Mouse (Mus musculus) frontal cortex, postnatal 14 days (tissue): ENCODE measurements around the gene Best3.

Source experiments
- DNase-seq, 2 experiments: peaks; one replicate each; pipeline ENCODE4 v3.0.0; 2022; ENCODE audit warnings: low spot score in 2 of 2

The Best3 gene

GRCm38 (mm10) chr10:116977858-116978257 lies 8.3 kb upstream of the Best3 start:
- DNase-seq = no peak

DNA sequence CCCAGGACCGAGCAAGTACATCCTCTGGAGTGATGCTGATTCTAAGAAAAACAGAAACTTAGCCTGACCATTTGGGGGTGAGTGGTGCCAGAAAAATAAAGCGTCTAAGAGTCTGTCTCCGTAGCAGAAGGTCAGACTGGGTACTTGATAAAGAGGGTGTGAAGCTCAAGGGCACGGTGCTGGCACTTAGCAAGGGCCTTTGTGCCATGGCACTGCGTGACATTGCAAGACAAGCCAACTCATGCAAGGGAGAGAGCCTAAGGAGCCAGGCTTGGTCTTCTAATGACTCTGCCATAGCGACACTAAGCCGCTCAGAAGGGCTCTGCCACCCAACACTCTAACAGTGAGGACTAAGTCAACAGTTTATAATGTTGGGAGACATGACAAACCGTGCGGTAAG lies 7.3 kb upstream of the Best3 start:
- no peak for DNase-seq

- DNase-seq = no peak
Observed at GRCm38 (mm10) chr10:116980273-116980672, 5.8 kb upstream of the Best3 start.

- DNase-seq = no peak
Observed at GRCm38 (mm10) chr10:116980888-116981287, 5.2 kb upstream of the Best3 start.

GRCm38 (mm10) chr10:116982526-116982925 lies 3.6 kb upstream of the Best3 start:
- DNase-seq = no peak

DNA sequence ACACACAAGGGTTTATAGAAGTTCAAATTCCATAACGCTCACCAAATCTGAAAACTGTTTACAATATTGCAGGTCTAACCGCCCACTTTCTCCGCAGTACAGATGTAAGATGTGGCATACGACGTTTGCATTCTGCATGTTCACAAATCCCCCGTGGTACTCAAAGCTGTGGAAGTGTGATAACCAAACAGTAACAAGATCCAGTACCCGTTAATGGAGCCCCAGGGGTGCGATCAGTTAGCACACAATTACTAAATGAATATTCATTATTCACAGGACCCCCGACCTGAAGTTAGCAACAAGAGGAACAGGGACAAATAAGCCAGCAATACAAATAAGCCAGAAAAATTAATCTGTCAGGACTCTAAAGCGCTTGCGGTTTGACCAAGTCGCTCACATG lies 1.3 kb upstream of the Best3 start:
- DNase-seq = no peak

- no peak for DNase-seq
Observed at GRCm38 (mm10) chr10:116993971-116994370, 7.9 kb downstream of the Best3 start.

DNA sequence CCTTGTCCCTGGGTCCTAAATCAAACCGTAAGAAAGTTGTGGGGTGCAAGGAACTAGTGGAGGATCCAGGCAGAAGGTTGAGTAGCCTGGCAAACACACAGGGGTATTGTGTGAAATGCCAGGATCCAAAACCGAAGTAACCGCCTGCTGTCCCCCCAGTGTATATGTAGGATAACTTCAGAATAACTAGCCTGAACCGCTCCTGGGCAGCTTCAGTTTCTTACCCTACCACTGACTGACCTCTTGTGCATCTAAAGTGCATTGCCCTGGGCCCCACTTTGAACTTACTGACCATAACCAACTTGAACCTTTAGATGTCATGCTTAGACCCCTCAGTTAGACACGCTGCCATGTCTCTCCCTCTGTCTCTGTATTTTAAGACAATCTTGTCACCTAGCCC lies 9.0 kb downstream of the Best3 start:
- no peak for DNase-seq

- no peak for DNase-seq
Observed at GRCm38 (mm10) chr10:116995584-116996235, 9.6 kb downstream of the Best3 start.

DNA sequence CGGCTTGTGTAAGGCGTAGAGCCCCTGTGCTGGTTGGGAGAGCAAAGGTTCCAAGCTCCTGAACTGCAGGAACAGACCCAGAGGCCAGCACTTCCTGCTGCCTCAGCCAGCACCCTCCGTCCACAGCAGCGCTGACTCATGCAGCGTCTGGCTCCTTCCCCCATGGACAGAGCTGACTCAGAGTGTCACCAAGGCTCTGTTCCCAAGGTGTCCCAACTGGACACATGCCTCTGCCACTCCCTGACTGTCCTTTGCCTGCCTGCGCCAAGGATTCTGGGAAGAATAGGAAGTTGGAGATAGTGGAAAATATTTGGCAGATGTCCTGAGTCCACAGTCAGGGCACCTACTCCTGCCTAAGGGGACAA lies 10.1 kb downstream of the Best3 start:
- DNase-seq = no peak

GRCm38 (mm10) chr10:116998716-116999455 lies 12.8 kb downstream of the Best3 start:
- no peak for DNase-seq

- DNase-seq = peak in 1 of 2 experiments; percentile 17
Observed at GRCm38 (mm10) chr10:117000975-117001374, 14.9 kb downstream of the Best3 start.

DNA sequence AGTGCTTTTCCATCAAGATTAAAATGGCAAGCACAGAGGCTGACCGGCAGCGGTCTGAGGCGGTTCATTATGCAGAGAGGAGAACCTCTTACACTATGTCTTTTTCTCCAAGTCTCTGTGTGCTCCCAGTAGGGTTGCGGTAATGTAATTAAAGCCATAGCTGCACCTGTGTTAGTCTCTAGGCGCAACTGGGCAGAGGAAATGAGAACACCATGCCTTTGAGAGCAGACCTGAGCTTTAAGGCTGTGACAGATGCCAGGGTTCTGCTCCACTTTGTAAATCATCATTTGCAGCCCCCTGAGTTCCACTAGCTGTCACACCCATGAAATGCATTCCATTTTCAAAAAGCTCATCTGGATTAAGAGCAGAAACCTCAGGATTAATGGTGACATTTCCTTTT lies 18.6 kb downstream of the Best3 start:
- DNase-seq = no peak

- no peak for DNase-seq
Observed at GRCm38 (mm10) chr10:117005707-117006464, 19.8 kb downstream of the Best3 start.

GRCm38 (mm10) chr10:117009691-117010090 lies 23.6 kb downstream of the Best3 start:
- no peak for DNase-seq

DNA sequence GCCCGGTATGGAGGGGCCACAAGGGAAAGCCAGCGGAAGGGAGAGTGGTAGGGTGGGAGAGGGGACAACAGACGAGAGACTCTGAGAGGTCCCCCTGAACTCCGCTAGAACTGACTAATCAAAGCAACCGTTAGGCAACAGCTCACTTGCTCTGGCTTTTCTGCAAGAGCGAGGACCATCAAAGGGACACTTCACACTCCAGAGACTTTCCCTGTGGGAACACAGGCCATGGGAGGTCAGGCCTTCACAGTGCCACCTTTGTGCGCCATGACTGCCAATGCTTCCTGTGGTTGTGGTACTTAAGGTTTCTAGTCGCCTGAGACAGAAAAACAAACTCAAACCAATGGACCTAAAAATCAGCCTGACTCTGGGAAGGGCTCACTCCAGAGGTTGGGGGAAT lies 24.9 kb downstream of the Best3 start:
- no peak for DNase-seq

GRCm38 (mm10) chr10:117013689-117014390 lies 27.7 kb downstream of the Best3 start:
- DNase-seq = peak in 1 of 2 experiments; percentile 58

GRCm38 (mm10) chr10:117014565-117014964 lies 28.5 kb downstream of the Best3 start:
- no peak for DNase-seq

DNA sequence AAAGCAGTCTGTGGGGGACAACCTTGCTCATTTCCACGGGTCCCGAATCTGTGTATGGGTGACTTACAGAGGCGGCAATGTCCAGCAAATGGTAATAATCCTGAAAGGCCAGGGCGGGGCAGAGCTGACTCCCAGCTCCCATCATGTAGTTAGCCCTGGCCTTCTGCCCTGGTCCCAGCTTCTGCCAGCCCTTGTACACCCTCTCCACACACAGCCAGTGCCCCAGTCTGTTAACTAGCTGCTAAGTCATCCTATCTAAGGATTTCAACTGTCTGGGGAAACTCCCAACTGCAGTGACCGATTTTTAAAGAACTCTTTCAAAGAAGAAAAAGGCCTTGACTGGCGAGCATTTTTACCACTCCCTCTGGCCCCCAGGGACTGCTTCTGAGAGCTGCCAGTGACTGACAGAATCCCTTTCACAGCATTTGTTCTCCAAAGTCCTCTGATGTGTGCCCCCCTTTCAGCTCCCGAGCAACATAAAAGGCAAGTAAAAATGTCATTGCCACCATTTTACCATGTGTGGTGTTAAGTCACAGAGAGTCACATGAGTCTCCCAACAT lies 32.2 kb downstream of the Best3 start:
- no peak for DNase-seq

- no peak for DNase-seq
Observed at GRCm38 (mm10) chr10:117021020-117021754, 35.1 kb downstream of the Best3 start.

GRCm38 (mm10) chr10:117023693-117024092 lies 37.6 kb downstream of the Best3 start:
- DNase-seq = no peak
